Mouse (Mus musculus) left cerebral cortex, postnatal 14 days (tissue): ENCODE measurements around the gene Ipo8. TPM values are rescaled to one million over a fixed set of nuclear protein-coding genes. Genes with fewer than 3 reads are reported as not detected.

Experiments
- DNase-seq, 2 experiments: peaks; one replicate each; pipeline ENCODE4 v3.0.0; 2021 to 2022; ENCODE audit warnings: low spot score in 2 of 2, mixed read lengths in 1 of 2
- intact Hi-C: fragments of 180-260 bp; cut with DNase I; formaldehyde crosslinking; loops from one replicate; pipeline ENCODE4 v1.15.1; 2025
- long read RNA-seq, 2 experiments: library from polyadenylated mRNA; stranded (forward); transcript quantifications; one replicate each; pipeline ENCODE4 v2.0.0; 2021
- total RNA-seq, 2 experiments: library from RNA; stranded (reverse); gene quantifications; 2 replicates each; pipeline ENCODE4 v1.2.3; 2021

The Ipo8 gene
- total RNA-seq = 10 to 100 TPM; 30.6 to 32.1 TPM
- long read RNA-seq, experiment 1, full-length matches to known transcripts = 8 of 17 reads
- long read RNA-seq, experiment 1, partial matches to known transcripts = 6 of 17 reads
- long read RNA-seq, experiment 1, other reads (novel, unspliced or antisense) = 3 of 17 reads
- long read RNA-seq, experiment 2, full-length matches to known transcripts = 2 of 7 reads
- long read RNA-seq, experiment 2, partial matches to known transcripts = 4 of 7 reads
- long read RNA-seq, experiment 2, other reads (novel, unspliced or antisense) = 1 of 7 reads

DNA sequence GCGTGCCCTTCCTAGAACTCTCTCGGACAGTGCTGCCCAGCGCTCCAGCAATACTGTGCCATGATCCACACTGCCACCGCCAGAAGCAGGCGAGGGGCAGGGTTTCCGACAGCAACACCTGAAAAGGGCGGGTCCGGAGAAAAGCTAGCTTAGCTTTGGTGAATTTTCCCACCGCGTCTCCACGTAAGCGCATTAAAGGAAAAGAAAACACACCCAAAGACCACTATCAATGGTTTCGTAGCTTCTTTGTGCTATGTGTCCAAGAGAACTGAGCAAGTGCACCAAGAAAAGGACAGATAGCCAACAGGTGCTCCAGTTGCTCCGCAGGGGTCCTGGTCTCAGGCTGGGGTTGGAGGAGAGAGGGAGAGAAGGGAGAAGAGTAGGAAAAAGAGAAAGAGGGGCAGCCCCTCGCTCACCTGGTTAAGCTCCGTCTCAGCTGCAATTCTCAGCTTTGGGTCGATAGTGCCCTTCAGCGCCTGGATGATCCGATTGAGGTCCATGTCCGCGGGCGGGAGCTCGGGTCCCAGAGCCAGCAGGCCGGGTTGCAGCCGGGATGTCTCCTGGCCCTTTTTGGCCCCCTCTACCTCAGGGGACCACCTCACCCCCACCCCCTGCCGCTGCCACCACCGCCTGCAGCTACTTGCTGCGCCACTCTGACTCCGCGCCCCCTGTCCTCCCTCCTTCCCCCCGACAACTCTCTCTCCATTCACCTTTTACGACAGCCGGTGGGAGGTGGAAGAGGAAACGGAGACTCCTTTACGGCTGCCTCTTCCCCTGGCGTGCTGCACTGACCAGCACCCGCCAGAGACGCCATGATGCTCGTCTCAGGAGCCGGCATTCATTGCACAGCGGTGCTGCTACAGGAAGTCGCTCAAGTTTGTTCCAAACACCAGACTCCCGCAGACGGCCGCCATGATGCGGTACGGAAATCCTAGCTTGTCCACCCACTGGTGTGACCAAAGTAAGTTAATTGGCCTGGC lies at the start of gene Ipo8:
TSS of gene Ipo8 (minus strand) at position 720 of the 980 bp plus-strand sequence.
- peak; percentile 96 to 97 for DNase-seq
- intact Hi-C loops = no loop called here

GRCm38 (mm10) chr6:148873911-148874310 lies 42.6 kb upstream of the Ipo8 start:
- intact Hi-C loops = no loop called here
- DNase-seq = no peak

- DNase-seq = no peak
- intact Hi-C loops = no loop called here
Measured at GRCm38 (mm10) chr6:148845629-148846028, 14.4 kb upstream of the Ipo8 start.

DNA sequence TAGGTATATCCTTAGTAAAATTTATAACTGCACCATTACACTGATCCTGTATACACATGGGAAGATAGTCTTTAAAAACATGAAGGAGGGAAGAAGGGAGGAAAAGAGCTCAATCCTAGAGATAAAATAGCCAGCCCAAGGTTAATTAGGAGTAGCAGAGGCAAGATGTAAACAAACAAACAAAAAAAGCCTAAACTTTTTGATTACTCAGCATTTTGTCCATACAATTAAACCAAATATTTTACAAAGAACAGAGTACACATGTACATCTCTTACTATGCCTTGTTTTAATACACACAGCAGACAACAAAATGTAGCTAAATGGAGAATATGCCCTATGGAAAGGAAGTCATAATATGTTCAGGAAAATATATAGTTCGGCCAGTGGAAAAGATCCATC lies 10.5 kb upstream of the Ipo8 start:
- intact Hi-C loops = no loop called here
- no peak for DNase-seq

- intact Hi-C loops = no loop called here
- DNase-seq = no peak
Measured at GRCm38 (mm10) chr6:148838460-148838859, 7.2 kb upstream of the Ipo8 start.

DNA sequence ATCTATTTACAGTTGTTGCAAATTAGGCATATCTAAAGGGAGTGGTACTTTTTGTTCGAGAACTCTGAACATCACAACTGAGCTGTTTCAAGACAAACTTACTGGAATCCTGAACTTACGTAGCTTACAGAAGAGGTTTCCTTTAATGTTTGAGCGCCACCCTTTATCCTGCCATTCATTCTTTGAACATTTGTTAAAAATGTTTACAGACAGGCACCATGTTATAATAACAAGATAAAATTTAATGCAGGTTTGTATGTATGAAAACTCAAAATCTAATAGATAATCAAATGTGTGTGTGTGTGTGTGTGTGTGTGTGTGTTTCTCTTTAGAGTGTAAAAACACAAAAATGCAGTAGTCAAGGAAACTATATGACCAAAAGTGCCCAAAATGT lies 458 bp upstream of the Ipo8 start:
- no peak for DNase-seq
- intact Hi-C loops = no loop called here

- intact Hi-C loops = no loop called here
- no peak for DNase-seq
Measured at GRCm38 (mm10) chr6:148830355-148830747, 916 bp downstream of the Ipo8 start.

DNA sequence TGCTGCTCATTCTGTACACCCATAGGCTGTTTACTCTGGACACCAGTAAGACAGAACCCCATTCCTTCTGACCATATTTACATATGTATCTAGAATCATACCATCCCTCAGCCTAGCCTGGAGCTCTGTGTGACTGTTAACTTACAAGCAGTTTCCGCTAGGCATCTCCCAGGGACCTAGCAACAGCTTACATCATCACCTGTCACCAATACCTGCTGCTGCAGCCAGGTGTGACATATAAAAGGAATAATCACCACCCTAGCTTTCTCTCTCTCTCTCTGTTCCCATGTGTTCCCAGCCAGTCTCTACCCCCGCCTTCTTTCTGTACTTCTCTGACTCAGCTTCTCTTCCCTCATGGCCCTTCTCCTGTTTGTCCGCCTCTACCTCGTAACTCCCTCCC lies 5.1 kb downstream of the Ipo8 start:
- DNase-seq = peak; percentile 3 to 5
- intact Hi-C loops = no loop called here

- intact Hi-C loops = no loop called here
- DNase-seq = no peak
Measured at GRCm38 (mm10) chr6:148818624-148819343, 12.5 kb downstream of the Ipo8 start.

DNA sequence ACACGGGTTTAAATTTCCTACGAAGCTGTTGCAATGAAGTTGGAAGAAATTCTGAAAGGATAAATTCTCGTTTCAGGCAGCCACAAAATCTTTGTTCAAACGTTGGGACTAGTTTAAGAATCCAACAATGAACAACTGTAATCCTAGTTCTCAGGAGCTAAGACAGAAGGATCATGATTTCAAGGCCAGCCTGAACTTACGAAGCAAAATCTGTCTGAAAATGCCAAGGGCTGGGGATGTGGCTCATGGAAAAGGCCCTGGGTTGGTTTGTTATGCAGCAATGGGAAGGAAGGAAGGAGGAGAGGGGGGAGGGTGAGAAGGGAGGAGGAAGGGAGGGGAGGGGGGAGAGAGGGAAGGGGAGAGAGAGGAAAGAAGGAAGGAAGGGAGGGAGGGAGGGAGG lies 14.5 kb downstream of the Ipo8 start:
- intact Hi-C loops = no loop called here
- DNase-seq = no peak

- intact Hi-C loops = no loop called here
- DNase-seq = no peak
Measured at GRCm38 (mm10) chr6:148811117-148811516, 20.1 kb downstream of the Ipo8 start.

DNA sequence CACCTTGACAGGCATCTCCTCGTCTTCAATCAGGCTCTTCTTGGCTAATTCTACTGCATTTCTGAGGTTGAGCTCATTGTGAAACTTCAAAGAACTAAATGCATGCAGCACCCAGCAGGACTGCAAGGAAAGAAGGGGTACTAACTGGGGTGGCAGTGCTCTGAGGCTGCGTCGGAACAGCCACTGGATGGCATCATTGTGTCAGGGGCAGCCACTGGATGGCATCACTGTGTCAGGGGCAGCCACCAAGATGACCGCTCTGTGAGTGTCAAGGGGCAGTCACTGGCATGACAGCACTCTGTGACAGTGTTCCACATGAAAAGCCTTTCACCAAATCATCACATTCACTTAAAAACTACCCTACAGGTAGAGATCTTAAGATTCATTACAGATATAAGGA lies 31.5 kb downstream of the Ipo8 start:
- intact Hi-C loops = loop anchor here (10.0 kb wide), 1 partner anchor 205 kb away; no protein-coding TSS in a partner anchor

DNA sequence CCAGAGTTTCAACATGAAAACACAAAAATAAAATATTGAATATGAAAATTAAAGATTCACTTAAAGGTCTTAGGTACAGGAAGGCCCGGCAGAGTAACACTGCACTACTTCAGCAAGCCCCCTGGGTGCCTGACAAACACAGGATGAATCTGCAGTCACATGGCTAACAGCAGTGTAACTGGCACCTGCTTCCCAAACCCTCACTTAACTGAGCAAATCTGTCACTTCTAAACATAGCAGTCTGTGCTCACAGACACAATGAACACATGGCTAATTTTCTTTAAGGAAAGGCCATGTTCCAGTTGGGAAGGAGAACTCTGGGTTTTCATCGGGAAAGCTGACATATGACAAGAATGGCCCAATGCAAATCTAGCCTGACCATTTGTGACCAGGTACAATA lies 36.1 kb downstream of the Ipo8 start:
- peak; percentile 3 to 7 for DNase-seq
- intact Hi-C loops = no loop called here

More for the DNA sequence above, 31.5 kb downstream of the Ipo8 start:
- no peak for DNase-seq

GRCm38 (mm10) chr6:148789010-148789673 lies 42.1 kb downstream of the Ipo8 start:
- intact Hi-C loops = no loop called here
- peak; percentile 22 to 29 for DNase-seq

GRCm38 (mm10) chr6:148786186-148786585 lies 45.1 kb downstream of the Ipo8 start:
- DNase-seq = no peak
- intact Hi-C loops = no loop called here

DNA sequence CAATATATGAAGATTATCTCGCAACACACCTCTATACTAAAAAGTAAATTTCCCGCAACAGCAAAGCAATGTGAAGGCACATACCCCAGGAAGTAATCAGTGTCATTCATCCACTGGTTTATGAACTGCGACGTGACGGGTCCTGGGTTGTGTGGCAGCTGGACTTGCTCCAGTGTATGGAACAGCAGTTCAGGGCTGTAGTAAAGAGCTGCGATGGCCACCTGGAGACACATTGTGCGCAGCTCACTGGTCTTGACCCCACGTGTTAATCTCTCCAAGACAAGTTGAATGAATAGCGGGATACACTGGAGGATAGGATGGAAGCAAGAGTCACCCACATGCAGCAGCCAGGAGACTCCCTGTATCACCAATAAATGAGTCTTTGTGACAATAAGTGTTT lies 46.8 kb downstream of the Ipo8 start:
- DNase-seq = no peak
- intact Hi-C loops = no loop called here

- no peak for DNase-seq
- intact Hi-C loops = no loop called here
Measured at GRCm38 (mm10) chr6:148776236-148776635, 55.0 kb downstream of the Ipo8 start.

GRCm38 (mm10) chr6:148771423-148771822 lies 59.8 kb downstream of the Ipo8 start:
- intact Hi-C loops = no loop called here
- no peak for DNase-seq

GRCm38 (mm10) chr6:148768419-148768818 lies 62.8 kb downstream of the Ipo8 start:
- intact Hi-C loops = no loop called here
- DNase-seq = no peak
